Comparison of ENCODE assay signal across 20 mouse cellular contexts in genomic region chr4:107468768-107469167, GRCm38 (mm10). TPM values are rescaled to one million over a fixed set of nuclear protein-coding genes. Genes with fewer than 3 reads are reported as not detected.
DNase-seq lines count a peak whose midpoint lies in the region; ATAC-seq and TF ChIP-seq lines count a peak whose summit lies in the region.
"Had no signal": no experiment of that assay in that cellular context is flagged by ENCODE, and none has a peak within 500 bp of the region (broad histone marks: within the 10 kb centered on the region; RNA-seq: fewer than 3 reads in every experiment).

No protein-coding gene starts in this region.

- H3K9me3 ChIP-seq in lung, embryonic 14.5 days (ENCODE audit: low read depth, low read length) = no peaks in the 10 kb centered on the region
- H3K9me3 ChIP-seq in embryonic facial prominence, embryonic 10.5 days = no peaks in the 10 kb centered on the region
- no peaks in the 10 kb centered on the region for H3K9me3 ChIP-seq in stomach, embryonic 14.5 days (ENCODE audit: control insufficient read depth, low read depth, low read length)
- no peaks in the 10 kb centered on the region for H3K9me3 ChIP-seq in hindbrain, embryonic 10.5 days
- H3K9me3 ChIP-seq: embryonic facial prominence, embryonic 13.5 days; forebrain, embryonic 10.5 days; forebrain, embryonic 13.5 days; hindbrain, embryonic 13.5 days had no signal

- H3K27ac ChIP-seq in gastrocnemius, adult 2 months = 0 out of 2 replicates have a peak overlapping the region, but pooled peaks have one; percentile 24
- no peak overlapping the region for H3K27ac ChIP-seq in lung, embryonic 14.5 days (ENCODE audit: low read depth)
- 0 out of 2 replicates have a peak overlapping the region, but pooled peaks have one; percentile 3 for H3K27ac ChIP-seq in embryonic facial prominence, embryonic 10.5 days (replicated peaks)
- H3K27ac ChIP-seq in stomach, embryonic 14.5 days (ENCODE audit: low read length) = no peak overlapping the region
- no peak overlapping the region for H3K27ac ChIP-seq in hindbrain, embryonic 10.5 days
- H3K27ac ChIP-seq: embryonic facial prominence, embryonic 13.5 days; forebrain, embryonic 13.5 days; hindbrain, embryonic 13.5 days had no signal

- intact Hi-C loops in gastrocnemius, adult 2 months (cut with DNase I) = no loop called here
- intact Hi-C loops in gastrocnemius, postnatal 36 days (cut with DNase I) = no loop called here

- no peaks in the 10 kb centered on the region for H3K36me3 ChIP-seq in lung, embryonic 14.5 days (ENCODE audit: insufficient read depth)
- H3K36me3 ChIP-seq in embryonic facial prominence, embryonic 10.5 days (replicated peaks) = no peaks in the 10 kb centered on the region
- H3K36me3 ChIP-seq in stomach, embryonic 14.5 days (ENCODE audit: control insufficient read depth, insufficient read depth, low read length) = no peaks in the 10 kb centered on the region
- no peaks in the 10 kb centered on the region for H3K36me3 ChIP-seq in hindbrain, embryonic 10.5 days
- H3K36me3 ChIP-seq: embryonic facial prominence, embryonic 13.5 days; forebrain, embryonic 10.5 days; hindbrain, embryonic 13.5 days had no signal

- no peaks in the 10 kb centered on the region for H3K4me1 ChIP-seq in lung, embryonic 14.5 days (ENCODE audit: insufficient read depth)
- peaks cover 34% of the 10 kb centered on the region for H3K4me1 ChIP-seq in embryonic facial prominence, embryonic 10.5 days
- H3K4me1 ChIP-seq in stomach, embryonic 14.5 days (ENCODE audit: control insufficient read depth, insufficient read depth, low read length) = no peaks in the 10 kb centered on the region
- H3K4me1 ChIP-seq in hindbrain, embryonic 10.5 days (replicated peaks) = peaks cover 22% of the 10 kb centered on the region
- H3K4me1 ChIP-seq: forebrain, embryonic 13.5 days had no signal

- no peak for TF ChIP-seq CTCF in gastrocnemius, adult 2 months (IDR thresholded peaks at IDR 0.05)
- TF ChIP-seq CTCF in lung, embryonic 14.5 days (IDR thresholded peaks at IDR 0.05; ENCODE audit: low read depth) = no peak

- DNase-seq in gastrocnemius, adult 2 months = no peak
- no peak for DNase-seq in gastrocnemius, postnatal 36 days
- DNase-seq in lung, embryonic 14.5 days = no peak
- DNase-seq in lung, adult 18-20 months = no peak
- DNase-seq in embryonic facial prominence, embryonic 10.5 days (ENCODE audit: low spot score) = no peak
- no peak for DNase-seq in embryo, embryonic 11 days
- DNase-seq in hindbrain, embryonic 10.5 days (ENCODE audit: low spot score) = no peak
- DNase-seq: adrenal gland, adult 8-10 months; cerebellum, adult 11-12 months; cerebellum, adult 8-10 months; cerebellum, postnatal 10 days; cerebellum, postnatal 36 days; gastrocnemius, postnatal 14 days had no signal

- WGBS in lung, embryonic 14.5 days = 59% methylated on average over 11 of the region's 11 CpGs
- WGBS in embryonic facial prominence, embryonic 10.5 days = 76% methylated on average over 11 of the region's 11 CpGs
- 69% methylated on average over 11 of the region's 11 CpGs for WGBS in stomach, embryonic 14.5 days
- 76% methylated on average over 11 of the region's 11 CpGs for WGBS in hindbrain, embryonic 10.5 days

- H3K4me2 ChIP-seq in lung, embryonic 14.5 days = no peak overlapping the region
- no peak overlapping the region for H3K4me2 ChIP-seq in stomach, embryonic 14.5 days (replicated peaks; ENCODE audit: low read depth, low read length)
- H3K4me2 ChIP-seq: embryonic facial prominence, embryonic 13.5 days; forebrain, embryonic 13.5 days; hindbrain, embryonic 13.5 days had no signal

- ATAC-seq in lung, embryonic 14.5 days (ENCODE audit: insufficient read depth) = peak; percentile 24; the same call in 1 of the 2 replicates
- ATAC-seq in stomach, embryonic 14.5 days (ENCODE audit: insufficient number of reproducible peaks, insufficient read depth, low FRiP score, low read depth) = 0 out of 2 replicates have a peak, but pooled peaks have one; percentile 54
- ATAC-seq: forebrain, embryonic 13.5 days; forebrain, embryonic 16.5 days had no signal

- H3K9ac ChIP-seq in lung, embryonic 14.5 days = no peak overlapping the region
- no peak overlapping the region for H3K9ac ChIP-seq in stomach, embryonic 14.5 days (replicated peaks; ENCODE audit: low read depth, low read length)
- H3K9ac ChIP-seq: embryonic facial prominence, embryonic 13.5 days; forebrain, embryonic 13.5 days; hindbrain, embryonic 13.5 days had no signal

- H3K4me3 ChIP-seq in gastrocnemius, adult 2 months = no peak overlapping the region
- H3K4me3 ChIP-seq in lung, embryonic 14.5 days (ENCODE audit: low read depth, low read length) = no peak overlapping the region
- no peak overlapping the region for H3K4me3 ChIP-seq in embryonic facial prominence, embryonic 10.5 days
- H3K4me3 ChIP-seq in stomach, embryonic 14.5 days (ENCODE audit: low read depth, low read length) = no peak overlapping the region
- H3K4me3 ChIP-seq in hindbrain, embryonic 10.5 days = no peak overlapping the region
- H3K4me3 ChIP-seq: embryonic facial prominence, embryonic 13.5 days; forebrain, embryonic 10.5 days; forebrain, embryonic 13.5 days; hindbrain, embryonic 13.5 days had no signal

- H3K27me3 ChIP-seq in lung, embryonic 14.5 days (ENCODE audit: insufficient read depth, low read length) = no peaks in the 10 kb centered on the region
- peaks cover 97% of the 10 kb centered on the region for H3K27me3 ChIP-seq in embryonic facial prominence, embryonic 10.5 days (replicated peaks; ENCODE audit: low read depth, poor library complexity, severe bottlenecking)
- H3K27me3 ChIP-seq in stomach, embryonic 14.5 days (ENCODE audit: control insufficient read depth, insufficient read depth, low read length) = no peaks in the 10 kb centered on the region
- H3K27me3 ChIP-seq in hindbrain, embryonic 10.5 days (ENCODE audit: insufficient read depth, poor library complexity, severe bottlenecking) = peaks cover 3% of the 10 kb centered on the region; the same call in 1 of the 2 replicates
- H3K27me3 ChIP-seq: forebrain, embryonic 13.5 days had no signal

RNA-seq across cellular contexts. Expression of gene Glis1, which starts 34.4 kb away (rescaled TPM):
- under 1 TPM; 0.15 to 0.20 TPM for total RNA-seq in gastrocnemius, adult 2 months (2021)
- total RNA-seq in gastrocnemius, postnatal 36 days (2021) = under 1 TPM; 0.20 to 0.23 TPM
- 2.9 and 3.0 TPM in 2 replicates for polyA plus RNA-seq in lung, embryonic 14.5 days (2014; fragmentation: Nextera tagmentation; extraction: Ambion mirVana)
- polyA plus RNA-seq in embryonic facial prominence, embryonic 10.5 days (2016; fragmentation: Nextera tagmentation; extraction: Ambion mirVana) = 3.7 and 7.3 TPM in 2 replicates
- polyA plus RNA-seq in stomach, embryonic 14.5 days (2014; fragmentation: Nextera tagmentation; extraction: Ambion mirVana) = 0.20 and 0.69 TPM in 2 replicates
- polyA plus RNA-seq in hindbrain, embryonic 10.5 days (2016; fragmentation: Nextera tagmentation; extraction: Ambion mirVana) = 2.9 and 6.3 TPM in 2 replicates
- total RNA-seq: hematopoietic stem cell, adult 5-6 weeks had no signal

Comparison
In these comparisons a context has a peak if more than half of its experiments do, and no peak if none do; other contexts are left out.
1. H3K27ac ChIP-seq: peak in gastrocnemius, adult 2 months (single experiment) and embryonic facial prominence, embryonic 10.5 days (single experiment); none in lung, embryonic 14.5 days (single experiment), stomach, embryonic 14.5 days (single experiment) and hindbrain, embryonic 10.5 days (single experiment).